Mouse (Mus musculus) bone marrow macrophage, adult 2 months (primary cell): ENCODE results near the gene Raet1d.
"Not testable (repeated sequence)": the region's sequence is repeated elsewhere in the genome, so short reads cannot be mapped to it uniquely, and the experiment has no call there.

ENCODE experiments used
- CTCF ChIP-seq: IDR thresholded peaks from 2 replicates; pipeline ENCODE4 v1.5.1; 2012; ENCODE audit warnings: low read depth, mild to moderate bottlenecking, low read length, moderate library complexity
- POLR2A ChIP-seq: IDR thresholded peaks from 2 replicates; pipeline ENCODE4 v1.6.1; 2012; ENCODE audit warnings: mild to moderate bottlenecking, low read depth, low read length, borderline replicate concordance

DNA sequence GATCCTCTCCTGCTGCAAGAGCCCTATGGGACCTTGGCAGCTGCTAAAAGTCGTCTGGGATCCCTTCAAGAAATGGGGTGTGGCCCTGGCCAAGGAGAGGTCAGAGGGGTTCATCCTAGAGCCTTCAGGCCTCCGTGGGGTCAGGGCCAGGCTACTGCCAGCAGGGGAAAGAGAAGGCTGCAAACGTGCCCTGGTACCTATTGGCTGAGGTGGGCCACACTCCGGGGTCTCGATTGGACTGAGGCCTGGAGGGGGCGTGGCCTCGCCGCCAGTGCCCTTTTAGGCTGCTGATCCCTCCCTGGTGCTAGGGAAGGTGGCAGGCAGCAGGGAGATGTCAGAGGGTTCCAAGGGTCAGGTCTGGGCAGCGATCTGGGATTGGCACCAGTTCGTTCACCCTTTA is 20.9 kb downstream of the Raet1d start:
- not testable (repeated sequence) for TF ChIP-seq POLR2A, CTCF
